Mouse (Mus musculus) myocyte (in vitro differentiated cells): Measurements from ENCODE around the gene Fezf2. TPM values are rescaled to one million over a fixed set of nuclear protein-coding genes. Genes with fewer than 3 reads are reported as not detected.
A peak's percentile ranks its signal among the peaks of the same experiment; 100 is the strongest.

Experiments
- H3K27me3 ChIP-seq: one replicate; pipeline ENCODE4 v1.6.1; 2011; ENCODE audit not compliant: control insufficient read depth, insufficient read depth, insufficient read length
- H3K36me3 ChIP-seq: one replicate; pipeline ENCODE4 v1.6.1; 2011; ENCODE audit not compliant: control insufficient read depth, insufficient read depth
- H3K4me2 ChIP-seq: one replicate; pipeline ENCODE4 v1.6.1; 2011; ENCODE audit warnings: low read depth, control low read depth
- H3K4me3 ChIP-seq: one replicate; pipeline ENCODE4 v1.5.1; 2011; ENCODE audit warnings: mild to moderate bottlenecking, control low read depth, moderate library complexity
- H3K79me2 ChIP-seq: one replicate; pipeline ENCODE4 v1.6.1; 2011; ENCODE audit not compliant: control insufficient read depth, insufficient read depth
- H3ac ChIP-seq: one replicate; pipeline ENCODE4 v1.6.1; 2011; ENCODE audit not compliant: control insufficient read depth, insufficient read length
- CEBPB ChIP-seq: IDR thresholded peaks from 2 replicates; pipeline ENCODE4 v1.6.1; 2011; ENCODE audit warnings: mild to moderate bottlenecking, moderate library complexity; ENCODE audit not compliant: poor library complexity, insufficient read depth, severe bottlenecking
- E2F4 ChIP-seq: IDR thresholded peaks from one replicate; pipeline ENCODE4 v1.6.1; 2011; ENCODE audit warnings: mild to moderate bottlenecking, control low read depth, moderate library complexity; ENCODE audit not compliant: insufficient read depth
- MAX ChIP-seq: IDR thresholded peaks from one replicate; pipeline ENCODE4 v1.6.1; 2011; ENCODE audit warnings: low read depth, mild to moderate bottlenecking, control low read depth
- MYOD1 ChIP-seq, 3 experiments: IDR thresholded peaks; one replicate each; pipeline ENCODE4 v1.6.1; 2011; ENCODE audit warnings: control low read depth in 2 of 3, low read depth in 2 of 3, mild to moderate bottlenecking in 2 of 3, moderate library complexity in 1 of 3; ENCODE audit not compliant: insufficient read length in 2 of 3, control insufficient read depth in 1 of 3
- MYOG ChIP-seq, 3 experiments: IDR thresholded peaks; one replicate each; pipeline ENCODE4 v1.6.1; 2011; ENCODE audit warnings: control low read depth in 2 of 3, low read depth in 2 of 3, mild to moderate bottlenecking in 2 of 3; ENCODE audit not compliant: insufficient read length in 2 of 3, control insufficient read depth in 1 of 3, insufficient read depth in 1 of 3
- POLR2A ChIP-seq: IDR thresholded peaks from one replicate; pipeline ENCODE4 v1.6.1; 2011; ENCODE audit warnings: low read depth, mild to moderate bottlenecking, control low read depth, moderate library complexity; ENCODE audit not compliant: insufficient read length
- POLR2AphosphoS2 ChIP-seq: IDR thresholded peaks from one replicate; pipeline ENCODE4 v1.6.1; 2011; ENCODE audit warnings: low read depth, control low read depth; ENCODE audit not compliant: insufficient read length
- REST ChIP-seq: IDR thresholded peaks from one replicate; pipeline ENCODE4 v1.6.1; 2011; ENCODE audit warnings: mild to moderate bottlenecking, control low read depth, moderate library complexity; ENCODE audit not compliant: insufficient read depth, insufficient read length
- SRF ChIP-seq: IDR thresholded peaks from one replicate; pipeline ENCODE4 v1.6.1; 2011; ENCODE audit warnings: low read depth; ENCODE audit not compliant: control insufficient read depth, insufficient read length
- TCF12 ChIP-seq: IDR thresholded peaks from one replicate; pipeline ENCODE4 v1.6.1; 2011; ENCODE audit warnings: mild to moderate bottlenecking, control low read depth; ENCODE audit not compliant: poor library complexity, insufficient read depth, severe bottlenecking
- TCF3 ChIP-seq: IDR thresholded peaks from one replicate; pipeline ENCODE4 v1.6.1; 2011; ENCODE audit warnings: low read depth, control low read depth; ENCODE audit not compliant: insufficient read length
- USF1 ChIP-seq: IDR thresholded peaks from one replicate; pipeline ENCODE4 v1.6.1; 2011; ENCODE audit warnings: low read depth, mild to moderate bottlenecking, control low read depth, moderate library complexity
- polyA plus RNA-seq: library from polyadenylated mRNA; unstranded; fragments of >200 nt; fragmentation: generic; extraction: Trizol; gene quantifications from one replicate; pipeline ENCODE4 v1.2.1, GENCODE M21; 2012; ENCODE audit warnings: missing spikeins

The Fezf2 gene
- polyA plus RNA-seq, 1 experiment, result not detected

DNA sequence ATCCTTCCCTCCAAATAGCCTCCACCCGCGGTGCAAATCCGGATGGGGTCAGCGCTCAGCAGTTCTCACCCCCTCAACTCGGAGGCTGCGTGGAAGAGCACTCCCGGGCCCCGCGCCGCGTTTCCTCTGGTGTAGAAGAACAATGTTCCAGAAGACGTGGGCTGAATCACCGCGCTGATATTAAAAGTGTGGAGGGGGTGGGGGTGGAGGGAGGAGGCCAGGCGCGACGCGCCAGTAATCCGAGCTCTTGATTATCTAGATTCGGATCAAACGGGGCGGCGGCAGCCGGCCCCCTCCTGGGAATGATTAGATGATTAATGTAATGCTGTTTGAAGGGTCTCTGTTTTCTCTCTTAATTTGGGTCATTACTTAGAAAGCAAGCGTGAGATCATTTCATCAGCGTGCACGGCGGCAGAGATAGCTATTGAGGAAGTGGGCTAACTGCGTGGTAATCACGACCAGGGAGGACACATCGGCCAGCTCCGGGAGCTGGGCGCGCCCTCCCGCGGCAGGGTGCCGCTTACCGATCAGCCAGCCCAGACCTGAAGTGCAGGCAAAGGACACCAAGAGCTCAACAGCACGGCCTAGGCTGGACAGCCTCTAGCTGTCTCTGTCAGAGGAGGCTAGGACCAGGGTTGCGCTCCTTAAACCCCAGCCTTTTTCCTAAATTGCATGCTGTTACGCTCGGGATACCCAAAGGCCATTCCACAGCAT, 6.8 kb downstream of the Fezf2 start:
- Histone ChIP-seq H3K4me2 (peak overlapping the region; percentile 18), H3K4me3 (no peak overlapping the region), H3K27me3 (peaks cover 51% of the 10 kb centered on the region), H3ac (no peak overlapping the region), H3K79me2 (no peaks in the 10 kb centered on the region), H3K36me3 (no peaks in the 10 kb centered on the region)
- TF ChIP-seq MYOD1 (IDR thresholded peaks at IDR 0.05; ENCODE audit: control insufficient read depth in 1 of 3, insufficient read length in 2 of 3, low read depth in 2 of 3), result no peak
- no peak for TF ChIP-seq USF1
- no peak for TF ChIP-seq E2F4
- no peak for TF ChIP-seq MAX
- no peak for TF ChIP-seq POLR2A
- TF ChIP-seq MYOG (IDR thresholded peaks at IDR 0.05; ENCODE audit: control insufficient read depth in 1 of 3, insufficient read depth in 1 of 3, insufficient read length in 2 of 3, low read depth in 2 of 3), result no peak
- TF ChIP-seq SRF, result no peak
- TF ChIP-seq REST, result no peak
- no peak for TF ChIP-seq POLR2AphosphoS2
- no peak for TF ChIP-seq TCF3
- TF ChIP-seq TCF12, result no peak
- no peak for TF ChIP-seq CEBPB

DNA sequence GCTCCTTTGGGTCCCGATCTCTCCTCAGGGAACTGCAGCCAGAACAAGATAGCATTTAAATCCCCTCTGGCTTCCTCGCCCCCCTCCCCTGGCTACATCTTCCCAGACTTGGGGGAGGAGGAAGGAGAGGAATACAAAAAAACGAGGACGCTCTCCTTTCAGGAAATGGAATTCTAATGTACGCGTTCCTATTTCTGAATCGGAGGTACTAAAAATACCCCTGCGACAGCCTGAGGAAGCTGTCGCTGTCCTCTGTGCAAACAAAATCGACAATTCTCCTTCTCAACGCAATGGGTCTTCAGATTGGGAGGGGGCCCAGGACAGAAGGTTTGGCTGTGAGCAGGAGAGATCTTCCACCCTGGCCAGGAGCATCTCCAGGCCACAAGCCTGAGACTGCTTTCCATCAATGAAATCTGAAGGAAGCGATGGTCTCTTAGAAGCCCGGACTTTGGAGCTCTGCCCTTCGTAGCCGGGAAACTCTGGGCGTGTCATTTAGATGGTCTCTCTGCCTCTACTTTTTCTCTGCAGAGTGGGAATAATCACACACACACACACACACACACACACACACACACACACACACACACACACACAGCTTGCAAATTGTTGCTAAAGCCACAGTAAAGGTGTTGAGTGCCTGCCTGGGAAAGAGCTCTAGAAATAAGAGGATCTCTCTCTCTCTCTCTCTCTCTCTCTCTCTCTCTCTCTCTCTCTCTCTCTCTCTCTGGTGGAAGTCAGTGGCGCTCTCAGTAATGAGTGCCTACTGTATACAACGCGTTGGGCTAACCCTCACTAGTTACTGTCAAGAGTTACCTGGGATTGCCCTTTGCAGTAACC, 7.5 kb downstream of the Fezf2 start:
- H3K4me3 ChIP-seq, result no peak overlapping the region
- H3K79me2 ChIP-seq, result no peaks in the 10 kb centered on the region
- no peaks in the 10 kb centered on the region for H3K36me3 ChIP-seq
- H3K4me2 ChIP-seq, result no peak overlapping the region
- peaks cover 43% of the 10 kb centered on the region for H3K27me3 ChIP-seq
- H3ac ChIP-seq, result no peak overlapping the region
- TF ChIP-seq TCF3, result no peak

DNA sequence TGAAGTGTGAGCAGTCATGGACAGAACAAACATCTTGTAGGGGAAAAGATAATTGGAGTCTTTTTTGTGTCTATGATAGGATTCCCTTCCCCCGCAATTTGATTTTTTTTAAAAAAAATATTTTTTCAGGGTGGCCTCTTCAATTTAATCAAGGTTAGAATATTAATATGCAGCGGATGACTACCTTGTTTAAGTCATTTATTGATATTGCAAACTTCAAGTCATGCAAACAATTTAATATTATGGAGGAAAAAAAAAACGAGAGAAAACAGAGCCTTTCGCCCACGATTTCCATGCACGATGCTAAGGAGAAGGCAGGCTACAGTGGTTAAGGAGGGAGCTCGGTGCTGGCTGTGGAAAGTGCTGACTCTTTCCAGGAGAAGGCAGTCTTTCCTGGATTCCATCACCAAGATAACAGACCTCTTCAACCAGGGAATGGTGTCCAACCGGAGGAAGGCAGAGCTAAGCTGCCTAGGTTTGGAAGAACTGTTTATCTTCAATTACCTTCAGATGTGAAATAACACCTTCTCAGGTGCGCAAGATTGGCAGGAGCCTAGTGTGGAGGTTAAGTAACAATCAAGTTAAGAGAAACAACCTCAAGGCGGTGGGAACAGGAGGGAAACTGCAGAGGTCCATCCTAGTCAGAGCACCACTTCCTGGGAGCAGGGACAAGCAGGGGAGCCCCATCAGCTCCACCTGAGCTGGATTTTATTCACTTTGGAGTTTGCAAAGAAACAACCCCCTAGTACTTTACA, 9.0 kb downstream of the Fezf2 start:
- TF ChIP-seq REST (no peak), USF1 (no peak), SRF (no peak), POLR2AphosphoS2 (no peak), POLR2A (no peak), TCF12 (no peak), MAX (no peak), CEBPB (no peak), E2F4 (no peak)
- H3K79me2 ChIP-seq, result no peaks in the 10 kb centered on the region
- no peak overlapping the region for H3ac ChIP-seq
- H3K4me2 ChIP-seq, result no peak overlapping the region
- peaks cover 29% of the 10 kb centered on the region for H3K27me3 ChIP-seq
- H3K36me3 ChIP-seq, result no peaks in the 10 kb centered on the region
- no peak overlapping the region for H3K4me3 ChIP-seq

DNA sequence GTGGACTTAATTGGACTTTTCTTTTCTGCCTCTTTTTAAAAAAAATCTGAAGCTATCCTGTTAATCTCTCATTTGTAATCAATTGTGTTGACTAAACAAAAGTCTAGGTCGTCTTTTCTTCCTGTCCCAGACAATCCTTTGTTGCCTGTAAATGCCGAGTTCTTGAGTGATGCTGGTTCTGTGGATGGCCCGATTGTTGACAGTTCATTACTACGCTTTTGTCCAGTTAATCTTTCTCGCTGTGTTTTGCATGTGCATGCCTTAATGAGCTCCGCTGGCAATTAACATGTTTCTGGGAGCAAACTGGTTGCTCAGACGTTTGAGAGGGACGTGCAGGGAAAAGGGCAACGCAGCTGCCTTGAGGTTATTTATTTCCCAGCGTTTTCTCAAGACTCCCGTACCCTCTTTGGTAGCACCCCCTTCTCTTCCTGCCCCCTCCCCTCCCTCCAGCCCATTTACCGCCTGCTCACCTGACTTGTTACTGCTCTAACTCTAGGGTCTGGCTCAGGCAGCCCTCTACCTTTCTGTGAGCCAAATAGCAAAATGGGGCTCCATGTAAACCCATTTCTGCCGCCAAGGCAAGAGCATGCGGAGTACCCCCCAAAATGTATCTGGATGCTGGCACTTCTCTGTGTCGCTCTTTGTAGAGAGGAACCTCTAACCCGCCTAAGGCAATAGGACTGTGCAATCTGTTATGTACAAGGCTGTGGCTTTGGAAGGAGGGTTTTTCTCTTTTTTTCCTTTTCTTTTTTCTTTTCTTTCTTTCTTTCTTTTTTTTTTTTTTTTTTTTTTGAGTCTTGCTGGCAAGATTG, 9.8 kb downstream of the Fezf2 start:
- no peak overlapping the region for H3K4me2 ChIP-seq
- no peak overlapping the region for H3K4me3 ChIP-seq
- TF ChIP-seq TCF12, result no peak
- no peak for TF ChIP-seq USF1
- TF ChIP-seq POLR2AphosphoS2, result no peak
- no peak for TF ChIP-seq MYOD1 (IDR thresholded peaks at IDR 0.05; ENCODE audit: control insufficient read depth in 1 of 3, insufficient read length in 2 of 3, low read depth in 2 of 3)
- no peak for TF ChIP-seq E2F4
- no peak for TF ChIP-seq MYOG (IDR thresholded peaks at IDR 0.05; ENCODE audit: control insufficient read depth in 1 of 3, insufficient read depth in 1 of 3, insufficient read length in 2 of 3, low read depth in 2 of 3)
- TF ChIP-seq MAX, result no peak
- TF ChIP-seq SRF, result no peak
- TF ChIP-seq TCF3, result no peak
- no peak for TF ChIP-seq CEBPB
- no peak for TF ChIP-seq REST
- no peak for TF ChIP-seq POLR2A
- H3ac ChIP-seq, result no peak overlapping the region
- peaks cover 21% of the 10 kb centered on the region for H3K27me3 ChIP-seq
- H3K79me2 ChIP-seq, result no peaks in the 10 kb centered on the region
- H3K36me3 ChIP-seq, result no peaks in the 10 kb centered on the region
